Mouse (Mus musculus) forebrain, embryonic 10.5 days (tissue): ENCODE measurements around the gene Cfdp1. TPM values are rescaled to one million over a fixed set of nuclear protein-coding genes. Genes with fewer than 3 reads are reported as not detected.

Experiments
- DNase-seq: peaks from one replicate; pipeline ENCODE4 v3.0.0-alpha.2; 2017; ENCODE audit warnings: low spot score; ENCODE audit errors: extremely low spot score
- H3K27ac ChIP-seq: fragments of 300-500 bp; sonication (generic); 2 replicates; pipeline ENCODE4 v1.5.1; 2016; ENCODE audit warnings: mild to moderate bottlenecking
- H3K27me3 ChIP-seq: fragments of 300-500 bp; sonication (generic); 2 replicates; pipeline ENCODE4 v1.6.1; 2016; ENCODE audit warnings: mild to moderate bottlenecking; ENCODE audit not compliant: poor library complexity, severe bottlenecking
- H3K36me3 ChIP-seq: fragments of 300-500 bp; sonication (generic); replicated peaks from 2 replicates; pipeline ENCODE4 v1.6.1; 2016; ENCODE audit warnings: mild to moderate bottlenecking, moderate library complexity
- H3K4me1 ChIP-seq: fragments of 300-500 bp; sonication (generic); 2 replicates; pipeline ENCODE4 v1.6.1; 2016
- H3K4me3 ChIP-seq: fragments of 300-500 bp; sonication (generic); 2 replicates; pipeline ENCODE4 v1.5.1; 2016; ENCODE audit warnings: mild to moderate bottlenecking, moderate library complexity
- H3K9me3 ChIP-seq: fragments of 300-500 bp; sonication (generic); 2 replicates; pipeline ENCODE4 v1.6.1; 2016; ENCODE audit warnings: mild to moderate bottlenecking, moderate library complexity
- WGBS: fragments of 180-500 bp; shearing (Covaris S2); methylation state at CpG from one replicate; pipeline ENCODE4 v1.1.7; 2016; 5-methylcytosine and 5-hydroxymethylcytosine counted together
- polyA plus RNA-seq: library from polyadenylated mRNA; unstranded; fragments of >200 nt; fragmentation: Nextera tagmentation; extraction: Ambion mirVana; gene quantifications from 2 replicates; pipeline ENCODE4 v1.2.1, GENCODE M21; 2016

Cfdp1 gene
- polyA plus RNA-seq, 1 experiment from 2014 or later = 234 TPM

GRCm38 (mm10) chr8:111772083-111772482 lies 82.0 kb downstream of the Cfdp1 start:
- no peak overlapping the region for H3K27ac ChIP-seq
- 95% methylated on average over 9 of the region's 9 CpGs for WGBS
- H3K36me3 ChIP-seq = peaks cover 70% of the 10 kb centered on the region
- H3K9me3 ChIP-seq = no peaks in the 10 kb centered on the region
- H3K27me3 ChIP-seq = no peaks in the 10 kb centered on the region
- DNase-seq = no peak
- H3K4me3 ChIP-seq = no peak overlapping the region
- H3K4me1 ChIP-seq = peaks cover 14% of the 10 kb centered on the region

DNA sequence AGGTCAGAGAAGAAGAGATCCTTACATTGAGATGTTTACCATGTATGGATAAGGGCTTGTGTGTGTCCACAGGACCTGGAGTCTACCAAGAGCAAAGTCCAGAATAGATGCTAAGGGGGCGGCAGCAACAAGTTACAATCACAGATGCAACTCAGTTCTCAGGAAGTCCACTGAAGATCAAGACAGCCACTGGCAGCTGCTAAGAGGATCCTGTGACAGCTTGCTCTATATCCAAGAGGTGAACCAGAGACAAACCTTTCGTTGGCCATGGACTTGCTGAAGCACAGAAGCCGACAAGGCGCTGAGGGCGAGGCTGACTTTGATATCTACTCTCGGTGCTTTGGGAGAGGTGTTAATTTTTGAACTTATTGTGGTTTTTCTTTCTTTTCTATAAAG lies 82.5 kb downstream of the Cfdp1 start:
- Histone ChIP-seq H3K4me3 (no peak overlapping the region), H3K36me3 (peaks cover 70% of the 10 kb centered on the region), H3K27me3 (no peaks in the 10 kb centered on the region), H3K27ac (no peak overlapping the region), H3K4me1 (peaks cover 14% of the 10 kb centered on the region), H3K9me3 (no peaks in the 10 kb centered on the region)
- DNase-seq = no peak
- WGBS = 94% methylated on average over 6 of the region's 6 CpGs

DNA sequence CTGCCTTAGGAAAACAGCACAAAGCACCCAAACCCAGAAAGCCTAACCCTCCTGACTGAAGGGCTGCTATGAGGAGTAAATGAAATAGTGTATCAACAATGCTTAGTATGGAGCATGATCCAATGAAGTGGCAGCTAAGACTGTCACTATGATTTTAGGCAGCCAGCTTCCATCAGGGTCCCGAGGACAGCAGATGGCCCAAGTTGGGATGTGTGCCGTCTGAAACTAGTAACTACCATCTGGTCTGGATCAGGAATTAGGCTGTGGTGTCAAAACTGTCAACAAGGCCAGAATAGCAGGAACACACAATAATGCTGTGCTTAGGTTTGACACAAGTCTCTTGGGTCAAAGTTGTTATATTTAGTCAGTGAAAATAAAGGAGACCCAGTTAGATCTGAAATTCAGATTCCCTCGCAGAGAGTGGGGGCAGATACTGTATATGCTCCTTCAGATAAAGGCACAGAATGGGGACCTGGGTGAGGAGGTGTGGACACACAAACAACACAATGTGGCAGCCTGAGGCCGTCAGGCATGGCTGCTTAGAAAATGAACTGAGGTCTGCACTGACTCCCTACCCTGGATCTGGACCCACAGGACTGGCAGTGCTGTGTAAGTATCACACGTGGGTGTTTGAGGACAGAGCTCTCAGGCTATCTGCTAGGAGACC lies 83.0 kb downstream of the Cfdp1 start:
- no peaks in the 10 kb centered on the region for H3K27me3 ChIP-seq
- H3K9me3 ChIP-seq = no peaks in the 10 kb centered on the region
- no peak for DNase-seq
- H3K27ac ChIP-seq = no peak overlapping the region
- peaks cover 14% of the 10 kb centered on the region for H3K4me1 ChIP-seq
- peaks cover 70% of the 10 kb centered on the region for H3K36me3 ChIP-seq
- WGBS = 84% methylated on average over 5 of the region's 5 CpGs
- H3K4me3 ChIP-seq = no peak overlapping the region

DNA sequence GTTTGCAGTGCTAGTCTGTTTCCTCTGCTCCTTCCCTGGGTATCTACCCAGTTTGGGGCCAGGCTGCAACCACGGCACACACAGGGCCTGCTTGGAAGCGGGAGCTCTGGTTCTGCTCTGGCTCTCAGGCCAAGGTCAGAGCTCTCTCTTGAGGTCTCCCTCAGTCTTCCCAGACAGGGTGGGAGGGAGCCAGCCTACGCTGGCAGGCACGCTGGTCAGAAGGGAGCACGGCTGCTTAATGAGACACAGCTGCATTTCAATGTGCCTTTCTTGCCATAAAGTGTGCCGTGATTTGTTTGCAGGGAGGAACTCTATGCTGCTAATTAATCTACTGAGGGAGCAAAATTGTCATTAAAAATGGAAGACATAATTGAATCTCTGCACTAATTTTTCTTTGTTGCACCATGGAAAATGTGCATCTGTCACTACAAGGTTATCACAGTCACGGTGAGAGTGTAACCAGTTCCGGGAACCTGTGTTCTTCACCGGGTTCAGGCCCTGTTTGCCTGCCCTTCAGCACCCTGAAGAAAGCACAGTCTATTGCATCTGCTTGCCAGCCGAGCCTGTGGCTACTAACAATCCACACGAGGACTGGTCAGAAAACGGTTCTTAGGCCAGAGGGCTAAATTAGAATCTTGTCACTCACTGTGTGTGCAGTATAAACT lies 84.2 kb downstream of the Cfdp1 start:
- 50% methylated on average over 12 of the region's 12 CpGs for WGBS
- H3K4me3 ChIP-seq = no peak overlapping the region
- peaks cover 14% of the 10 kb centered on the region for H3K4me1 ChIP-seq
- peaks cover 71% of the 10 kb centered on the region for H3K36me3 ChIP-seq
- DNase-seq = no peak
- H3K27me3 ChIP-seq = no peaks in the 10 kb centered on the region
- no peaks in the 10 kb centered on the region for H3K9me3 ChIP-seq
- peak overlapping the region; percentile 76 for H3K27ac ChIP-seq

DNA sequence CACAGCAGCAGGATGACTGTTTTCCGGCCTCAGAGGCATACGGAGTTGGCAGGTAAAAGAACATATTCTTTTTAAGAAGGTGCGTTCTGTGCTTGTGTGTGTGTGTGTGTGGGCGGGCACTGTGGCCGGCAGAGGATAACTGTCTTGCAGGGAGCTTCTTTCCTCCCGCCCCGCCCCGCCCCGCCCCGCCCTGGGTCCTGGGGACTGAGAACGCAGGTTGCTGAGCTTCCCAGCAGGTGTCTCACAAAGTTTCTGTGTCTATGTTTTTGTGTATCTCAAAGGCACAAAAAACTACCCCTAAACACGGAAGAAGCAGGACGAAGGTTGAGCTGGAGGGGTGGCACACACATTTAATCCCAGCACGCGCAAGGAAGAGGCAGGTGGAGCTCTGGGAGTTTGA lies 84.8 kb downstream of the Cfdp1 start:
- WGBS = 42% methylated on average over 15 of the region's 15 CpGs
- Histone ChIP-seq H3K36me3 (peaks cover 65% of the 10 kb centered on the region), H3K4me1 (peaks cover 14% of the 10 kb centered on the region), H3K9me3 (no peaks in the 10 kb centered on the region), H3K4me3 (no peak overlapping the region), H3K27ac (peak overlapping the region; percentile 76), H3K27me3 (no peaks in the 10 kb centered on the region)
- no peak for DNase-seq

GRCm38 (mm10) chr8:111768651-111769050 lies 85.4 kb downstream of the Cfdp1 start:
- H3K36me3 ChIP-seq = peaks cover 62% of the 10 kb centered on the region
- DNase-seq = no peak
- 90% methylated on average over 6 of the region's 6 CpGs for WGBS
- no peak overlapping the region for H3K4me3 ChIP-seq
- no peaks in the 10 kb centered on the region for H3K9me3 ChIP-seq
- H3K4me1 ChIP-seq = peaks cover 14% of the 10 kb centered on the region
- no peak overlapping the region for H3K27ac ChIP-seq
- no peaks in the 10 kb centered on the region for H3K27me3 ChIP-seq

- DNase-seq = no peak
- Histone ChIP-seq H3K9me3 (no peaks in the 10 kb centered on the region), H3K4me3 (no peak overlapping the region), H3K27ac (no peak overlapping the region), H3K36me3 (peaks cover 48% of the 10 kb centered on the region), H3K4me1 (peaks cover 17% of the 10 kb centered on the region), H3K27me3 (no peaks in the 10 kb centered on the region)
- 92% methylated on average over 4 of the region's 4 CpGs for WGBS
These were observed 88.5 kb downstream of the Cfdp1 start for GRCm38 (mm10) chr8:111765616-111766015.

- Histone ChIP-seq H3K27ac (no peak overlapping the region), H3K4me1 (peaks cover 20% of the 10 kb centered on the region), H3K36me3 (peaks cover 48% of the 10 kb centered on the region), H3K27me3 (no peaks in the 10 kb centered on the region), H3K9me3 (no peaks in the 10 kb centered on the region), H3K4me3 (no peak overlapping the region)
- WGBS = 93% methylated on average over 9 of the region's 9 CpGs
- no peak for DNase-seq
These were observed 89.0 kb downstream of the Cfdp1 start for GRCm38 (mm10) chr8:111765096-111765495.

DNA sequence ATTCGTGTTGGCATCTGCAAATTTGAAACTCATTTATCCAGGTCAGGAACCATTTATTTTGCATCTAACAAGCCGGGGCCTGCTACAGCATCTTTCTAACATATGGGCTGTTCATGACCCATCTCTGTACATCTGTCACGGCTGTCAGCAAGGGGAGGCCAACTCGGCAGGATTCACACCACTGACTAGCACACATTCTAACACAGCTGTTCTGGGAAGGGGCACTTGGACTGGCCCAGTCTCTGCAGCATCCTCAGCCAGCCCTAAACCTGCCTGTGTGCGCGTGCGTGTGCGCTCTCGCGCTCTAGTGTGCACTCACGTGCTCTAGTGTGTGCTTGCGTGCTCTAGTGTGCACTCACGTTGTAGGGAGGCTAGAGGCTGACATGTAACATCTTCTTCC lies 93.4 kb downstream of the Cfdp1 start:
- Histone ChIP-seq H3K36me3 (peaks cover 11% of the 10 kb centered on the region), H3K9me3 (no peaks in the 10 kb centered on the region), H3K4me1 (0 out of 2 replicates have a peak, but pooled peaks cover 10% of the 10 kb centered on the region), H3K27me3 (no peaks in the 10 kb centered on the region), H3K4me3 (no peak overlapping the region), H3K27ac (0 out of 2 replicates have a peak overlapping the region, but pooled peaks have one; percentile 21)
- DNase-seq = no peak
- WGBS = 88% methylated on average over 13 of the region's 13 CpGs

DNA sequence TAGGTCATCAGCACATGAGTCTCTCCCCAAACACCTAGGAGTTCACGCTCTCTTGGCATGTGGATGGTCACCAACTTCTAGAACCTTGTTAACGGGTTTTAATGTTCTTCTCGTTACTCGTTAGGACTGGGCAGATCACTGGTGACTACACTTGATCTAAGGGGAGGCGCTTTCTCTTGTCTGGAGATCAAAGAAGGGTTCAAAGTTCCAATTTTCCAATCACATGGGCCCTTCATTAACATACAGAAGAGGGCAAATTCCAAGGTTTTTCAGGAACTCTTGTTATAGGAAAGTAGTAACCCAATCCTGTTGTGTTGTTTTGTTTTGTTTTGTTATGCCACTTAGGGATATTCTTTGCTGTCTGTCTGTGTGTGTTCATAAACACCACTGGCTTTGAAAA lies 95.3 kb downstream of the Cfdp1 start:
- peaks cover 1% of the 10 kb centered on the region; the same call in 1 of the 2 replicates for H3K36me3 ChIP-seq
- no peak for DNase-seq
- peaks cover 15% of the 10 kb centered on the region; the same call in 1 of the 2 replicates for H3K4me1 ChIP-seq
- 82% methylated on average over 5 of the region's 5 CpGs for WGBS
- H3K9me3 ChIP-seq = no peaks in the 10 kb centered on the region
- no peaks in the 10 kb centered on the region for H3K27me3 ChIP-seq
- no peak overlapping the region for H3K27ac ChIP-seq
- no peak overlapping the region for H3K4me3 ChIP-seq

- no peak for DNase-seq
- Histone ChIP-seq H3K9me3 (no peaks in the 10 kb centered on the region), H3K36me3 (no peaks in the 10 kb centered on the region), H3K27me3 (no peaks in the 10 kb centered on the region), H3K4me1 (peaks cover 16% of the 10 kb centered on the region; the same call in 1 of the 2 replicates), H3K27ac (no peak overlapping the region), H3K4me3 (no peak overlapping the region)
- 94% methylated on average over 9 of the region's 9 CpGs for WGBS
These were observed 96.5 kb downstream of the Cfdp1 start for GRCm38 (mm10) chr8:111757599-111757998.

DNA sequence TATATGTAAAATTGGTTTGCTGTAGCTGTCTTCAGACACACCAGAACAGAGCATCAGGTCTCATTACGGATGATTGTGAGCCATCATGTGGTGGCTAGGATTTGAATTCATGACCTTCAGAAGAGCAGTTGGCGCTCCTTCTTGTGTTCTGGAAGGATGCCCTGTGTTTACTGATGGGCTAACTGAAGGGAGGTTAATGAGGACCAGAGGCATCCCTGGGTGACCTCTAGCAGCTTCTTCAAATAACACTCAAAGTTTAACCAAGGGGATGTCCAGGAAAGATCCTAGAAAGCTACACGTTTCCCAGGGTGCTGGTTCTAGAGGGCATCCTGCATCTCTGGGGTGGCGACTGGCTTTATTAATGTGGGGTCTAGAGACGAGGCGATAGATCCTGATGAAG lies 99.4 kb downstream of the Cfdp1 start:
- H3K27ac ChIP-seq = no peak overlapping the region
- WGBS = 89% methylated on average over 6 of the region's 6 CpGs
- H3K4me1 ChIP-seq = peaks cover 6% of the 10 kb centered on the region; the same call in 1 of the 2 replicates
- H3K27me3 ChIP-seq = no peaks in the 10 kb centered on the region
- DNase-seq = no peak
- no peaks in the 10 kb centered on the region for H3K36me3 ChIP-seq
- H3K4me3 ChIP-seq = no peak overlapping the region
- H3K9me3 ChIP-seq = no peaks in the 10 kb centered on the region

GRCm38 (mm10) chr8:111754088-111754487 lies 100.0 kb downstream of the Cfdp1 start:
- Histone ChIP-seq H3K4me1 (peaks cover 6% of the 10 kb centered on the region; the same call in 1 of the 2 replicates), H3K36me3 (no peaks in the 10 kb centered on the region), H3K27me3 (no peaks in the 10 kb centered on the region), H3K27ac (no peak overlapping the region), H3K9me3 (no peaks in the 10 kb centered on the region), H3K4me3 (no peak overlapping the region)
- DNase-seq = no peak
- 67% methylated on average over 2 of the region's 2 CpGs for WGBS
